Mouse (Mus musculus) hindbrain, embryonic 16.5 days (tissue): ENCODE data around the gene Nlk. TPM values are rescaled to one million over a fixed set of nuclear protein-coding genes. Genes with fewer than 3 reads are reported as not detected.
"Not testable (repeated sequence)": the region's sequence is repeated elsewhere in the genome, so short reads cannot be mapped to it uniquely, and the experiment has no call there.

Experiments
- ATAC-seq: fragments of 200-750 bp; cut with Nextera tagmentation; 2 replicates; pipeline ENCODE4 v1.8.0; 2017; ENCODE audit warnings: moderate TSS enrichment, moderate library complexity
- H3K27ac ChIP-seq: fragments of 300-500 bp; sonication (generic); 2 replicates; pipeline ENCODE4 v1.5.1; 2014; ENCODE audit warnings: low read depth, mild to moderate bottlenecking, control low read depth, low read length, moderate library complexity
- H3K27me3 ChIP-seq: fragments of 300-500 bp; sonication (generic); replicated peaks from 2 replicates; pipeline ENCODE4 v1.6.1; 2014; ENCODE audit warnings: low read length; ENCODE audit not compliant: control insufficient read depth, insufficient read depth
- H3K36me3 ChIP-seq: fragments of 300-500 bp; sonication (generic); 2 replicates; pipeline ENCODE4 v1.6.1; 2014; ENCODE audit warnings: mild to moderate bottlenecking, low read length, moderate library complexity, mixed read lengths; ENCODE audit not compliant: control insufficient read depth, insufficient read depth
- H3K4me1 ChIP-seq: fragments of 300-500 bp; sonication (generic); 2 replicates; pipeline ENCODE4 v1.6.1; 2014; ENCODE audit warnings: low read depth, low read length; ENCODE audit not compliant: control insufficient read depth, insufficient read depth
- H3K4me2 ChIP-seq: fragments of 300-500 bp; sonication (generic); 2 replicates; pipeline ENCODE4 v1.6.1; 2014; ENCODE audit warnings: mild to moderate bottlenecking, low read length, control low read depth, moderate library complexity
- H3K4me3 ChIP-seq: fragments of 300-500 bp; sonication (generic); 2 replicates; pipeline ENCODE4 v1.5.1; 2014; ENCODE audit warnings: mild to moderate bottlenecking, low read length, control low read depth, moderate library complexity
- H3K9ac ChIP-seq: fragments of 300-500 bp; sonication (generic); 2 replicates; pipeline ENCODE4 v1.6.1; 2014; ENCODE audit warnings: low read depth, mild to moderate bottlenecking, control low read depth, low read length, moderate library complexity
- H3K9me3 ChIP-seq: fragments of 300-500 bp; sonication (generic); 2 replicates; pipeline ENCODE4 v1.6.1; 2014; ENCODE audit warnings: mild to moderate bottlenecking, low read length, moderate library complexity; ENCODE audit not compliant: control insufficient read depth
- WGBS: fragments of 180-500 bp; shearing (Covaris S2); extraction: QIAGEN DNeasy Blood & Tissue Kit; methylation state at CpG from one replicate; pipeline ENCODE4 v1.1.7; 2014; 5-methylcytosine and 5-hydroxymethylcytosine counted together
- polyA plus RNA-seq: library from polyadenylated mRNA; unstranded; fragments of >200 nt; fragmentation: Nextera tagmentation; extraction: Ambion mirVana; gene quantifications from 2 replicates; pipeline ENCODE4 v1.2.1, GENCODE M21; 2015

Nlk gene
- polyA plus RNA-seq, 1 experiment from 2014 or later: 19.4 TPM

GRCm38 (mm10) chr11:78595773-78596172 lies 101.4 kb downstream of the Nlk start:
- no peak for ATAC-seq
- Histone ChIP-seq H3K4me2 (no peak overlapping the region), H3K27ac (no peak overlapping the region), H3K9me3 (no peaks in the 10 kb centered on the region), H3K27me3 (no peaks in the 10 kb centered on the region), H3K4me1 (no peaks in the 10 kb centered on the region), H3K4me3 (no peak overlapping the region), H3K9ac (no peak overlapping the region), H3K36me3 (no peaks in the 10 kb centered on the region)
- 93% methylated on average over 2 of the region's 2 CpGs for WGBS

GRCm38 (mm10) chr11:78594271-78594964 lies 102.8 kb downstream of the Nlk start:
- Histone ChIP-seq H3K4me3 (no peak overlapping the region), H3K27me3 (no peaks in the 10 kb centered on the region), H3K36me3 (no peaks in the 10 kb centered on the region), H3K4me2 (no peak overlapping the region), H3K4me1 (no peaks in the 10 kb centered on the region), H3K9me3 (no peaks in the 10 kb centered on the region), H3K9ac (no peak overlapping the region), H3K27ac (no peak overlapping the region)
- WGBS: 90% methylated on average over 6 of the region's 6 CpGs
- ATAC-seq: no peak

GRCm38 (mm10) chr11:78587677-78588076 lies 109.5 kb downstream of the Nlk start:
- H3K27me3 ChIP-seq, H3K4me3 ChIP-seq, ATAC-seq, H3K9me3 ChIP-seq, H3K4me2 ChIP-seq, H3K27ac ChIP-seq, H3K4me1 ChIP-seq, H3K9ac ChIP-seq: not testable (repeated sequence)
- 90% methylated on average over 1 of the region's 1 CpGs for WGBS
- H3K36me3 ChIP-seq: peaks cover 14% of the 10 kb centered on the region

- Histone ChIP-seq H3K9me3 (no peaks in the 10 kb centered on the region), H3K27ac (no peak overlapping the region), H3K9ac (no peak overlapping the region), H3K27me3 (no peaks in the 10 kb centered on the region), H3K4me3 (no peak overlapping the region), H3K36me3 (peaks cover 15% of the 10 kb centered on the region), H3K4me2 (no peak overlapping the region), H3K4me1 (no peaks in the 10 kb centered on the region)
- no peak for ATAC-seq
Measured at GRCm38 (mm10) chr11:78586099-78586498, 111.1 kb downstream of the Nlk start.

- H3K36me3 ChIP-seq: peaks cover 20% of the 10 kb centered on the region
- H3K9me3 ChIP-seq: no peaks in the 10 kb centered on the region
- no peaks in the 10 kb centered on the region for H3K4me1 ChIP-seq
- no peak overlapping the region for H3K27ac ChIP-seq
- H3K4me3 ChIP-seq: no peak overlapping the region
- no peaks in the 10 kb centered on the region for H3K27me3 ChIP-seq
- H3K9ac ChIP-seq: no peak overlapping the region
- no peak overlapping the region for H3K4me2 ChIP-seq
- 92% methylated on average over 6 of the region's 6 CpGs for WGBS
- no peak for ATAC-seq
Measured at GRCm38 (mm10) chr11:78582848-78583247, 114.3 kb downstream of the Nlk start.

GRCm38 (mm10) chr11:78574975-78575374 lies 122.2 kb downstream of the Nlk start:
- no peaks in the 10 kb centered on the region for H3K4me1 ChIP-seq
- no peaks in the 10 kb centered on the region for H3K27me3 ChIP-seq
- WGBS: 68% methylated on average over 2 of the region's 2 CpGs
- no peak overlapping the region for H3K27ac ChIP-seq
- no peak for ATAC-seq
- no peak overlapping the region for H3K9ac ChIP-seq
- peaks cover 8% of the 10 kb centered on the region for H3K36me3 ChIP-seq
- no peak overlapping the region for H3K4me2 ChIP-seq
- H3K9me3 ChIP-seq: no peaks in the 10 kb centered on the region
- H3K4me3 ChIP-seq: no peak overlapping the region

GRCm38 (mm10) chr11:78574536-78574935 lies 122.6 kb downstream of the Nlk start:
- peaks cover 8% of the 10 kb centered on the region for H3K36me3 ChIP-seq
- H3K4me1 ChIP-seq: no peaks in the 10 kb centered on the region
- H3K9me3 ChIP-seq: no peaks in the 10 kb centered on the region
- no peak overlapping the region for H3K27ac ChIP-seq
- no peak overlapping the region for H3K4me2 ChIP-seq
- H3K9ac ChIP-seq: no peak overlapping the region
- WGBS: 92% methylated on average over 3 of the region's 3 CpGs
- ATAC-seq: no peak
- H3K27me3 ChIP-seq: no peaks in the 10 kb centered on the region
- H3K4me3 ChIP-seq: no peak overlapping the region

GRCm38 (mm10) chr11:78574031-78574430 lies 123.1 kb downstream of the Nlk start:
- not testable (repeated sequence) for ATAC-seq, H3K4me2 ChIP-seq, H3K9me3 ChIP-seq, H3K4me3 ChIP-seq, H3K4me1 ChIP-seq, H3K27ac ChIP-seq, H3K27me3 ChIP-seq, H3K9ac ChIP-seq, H3K36me3 ChIP-seq
- 95% methylated on average over 3 of the region's 4 CpGs for WGBS

GRCm38 (mm10) chr11:78571854-78572253 lies 125.3 kb downstream of the Nlk start:
- no peak overlapping the region for H3K9ac ChIP-seq
- H3K27me3 ChIP-seq: no peaks in the 10 kb centered on the region
- no peaks in the 10 kb centered on the region for H3K9me3 ChIP-seq
- H3K36me3 ChIP-seq: peaks cover 6% of the 10 kb centered on the region
- no peak overlapping the region for H3K4me3 ChIP-seq
- H3K4me2 ChIP-seq: no peak overlapping the region
- no peak overlapping the region for H3K27ac ChIP-seq
- WGBS: 91% methylated on average over 6 of the region's 6 CpGs
- H3K4me1 ChIP-seq: no peaks in the 10 kb centered on the region
- ATAC-seq: no peak

GRCm38 (mm10) chr11:78571441-78571840 lies 125.7 kb downstream of the Nlk start:
- no peak overlapping the region for H3K4me3 ChIP-seq
- peaks cover 6% of the 10 kb centered on the region for H3K36me3 ChIP-seq
- H3K4me2 ChIP-seq: no peak overlapping the region
- no peak overlapping the region for H3K9ac ChIP-seq
- no peak overlapping the region for H3K27ac ChIP-seq
- no peaks in the 10 kb centered on the region for H3K27me3 ChIP-seq
- H3K4me1 ChIP-seq: no peaks in the 10 kb centered on the region
- 95% methylated on average over 8 of the region's 8 CpGs for WGBS
- no peak for ATAC-seq
- no peaks in the 10 kb centered on the region for H3K9me3 ChIP-seq
